Mouse (Mus musculus) liver, adult 2 months (tissue): ENCODE results near the gene Gm20388. TPM values are rescaled to one million over a fixed set of nuclear protein-coding genes. Genes with fewer than 3 reads are reported as not detected.
"Not testable (repeated sequence)": the region's sequence is repeated elsewhere in the genome, so short reads cannot be mapped to it uniquely, and the experiment has no call there.

ENCODE experiments used
- DNase-seq: peaks from one replicate; pipeline ENCODE4 v3.0.0-alpha.2; 2011; ENCODE audit warnings: low read depth, low spot score; ENCODE audit errors: extremely low read depth
- H3K27ac ChIP-seq: fragments of 200-500 bp; replicated peaks from 2 replicates; pipeline ENCODE4 v1.5.1; 2012; ENCODE audit warnings: low read depth, mild to moderate bottlenecking, control low read depth, inconsistent platforms, low read length; ENCODE audit not compliant: insufficient read depth
- H3K27me3 ChIP-seq: fragments of 200-500 bp; 2 replicates; pipeline ENCODE4 v1.6.1; 2012; ENCODE audit warnings: mild to moderate bottlenecking, moderate library complexity, low read length, inconsistent platforms; ENCODE audit not compliant: control insufficient read depth, insufficient read depth
- H3K36me3 ChIP-seq: fragments of 200-500 bp; 2 replicates; pipeline ENCODE4 v1.6.1; 2012; ENCODE audit warnings: low read length, inconsistent platforms; ENCODE audit not compliant: control insufficient read depth, insufficient read depth
- H3K4me1 ChIP-seq: fragments of 200-500 bp; 2 replicates; pipeline ENCODE4 v1.6.1; 2011; ENCODE audit warnings: low read length; ENCODE audit not compliant: control insufficient read depth, insufficient read depth
- H3K4me3 ChIP-seq: fragments of 200-500 bp; 2 replicates; pipeline ENCODE4 v1.5.1; 2011; ENCODE audit warnings: low read depth, mild to moderate bottlenecking, control low read depth, low read length, moderate library complexity; ENCODE audit not compliant: insufficient read depth
- H3K79me2 ChIP-seq: fragments of 200-500 bp; 2 replicates; pipeline ENCODE4 v1.6.1; 2012; ENCODE audit warnings: inconsistent platforms, mild to moderate bottlenecking, low read length, moderate library complexity; ENCODE audit not compliant: control insufficient read depth, insufficient read depth
- H3K9ac ChIP-seq: fragments of 200-500 bp; 2 replicates; pipeline ENCODE4 v1.6.1; 2012; ENCODE audit warnings: low read depth, mild to moderate bottlenecking, control low read depth, inconsistent platforms, low read length
- CTCF ChIP-seq: fragments of 200-500 bp; IDR thresholded peaks from 2 replicates; pipeline ENCODE4 v1.5.1; 2011; ENCODE audit warnings: low read depth, low read length, control low read depth
- POLR2A ChIP-seq: fragments of 200-500 bp; IDR thresholded peaks from 2 replicates; pipeline ENCODE4 v1.6.1; 2011; ENCODE audit warnings: low read length, control low read depth; ENCODE audit not compliant: insufficient read depth; ENCODE audit errors: extremely low read depth
- WGBS: fragments of 180-500 bp; shearing (Covaris S2); methylation state at CpG from one replicate; pipeline ENCODE4 v1.1.7; 2018; 5-methylcytosine and 5-hydroxymethylcytosine counted together
- polyA plus RNA-seq: library from polyadenylated mRNA; depleted of rRNA; stranded (reverse); fragments of >200 nt; gene quantifications from 2 replicates; pipeline ENCODE4 v1.2.3, GENCODE M21; 2012
- total RNA-seq: library from RNA; depleted of rRNA; stranded (reverse); fragments of >200 nt; gene quantifications from 2 replicates; pipeline ENCODE4 v1.2.3, GENCODE M21; 2014

Gm20388 gene
- total and polyA plus RNA-seq, 2 experiments = 6.4 to 19.9 TPM

GRCm38 (mm10) chr8:120329030-120329748, 418.5 kb downstream of the Gm20388 start:
- no peak for DNase-seq
- H3K27me3 ChIP-seq = no peaks in the 10 kb centered on the region
- H3K9ac ChIP-seq = no peak overlapping the region
- no peak overlapping the region for H3K27ac ChIP-seq
- 80% methylated on average over 11 of the region's 11 CpGs for WGBS
- H3K4me1 ChIP-seq = peaks cover 5% of the 10 kb centered on the region
- H3K36me3 ChIP-seq = no peaks in the 10 kb centered on the region
- no peak overlapping the region for H3K4me3 ChIP-seq
- TF ChIP-seq CTCF = no peak
- no peak for TF ChIP-seq POLR2A
- no peaks in the 10 kb centered on the region; the same call in 1 of the 2 replicates for H3K79me2 ChIP-seq

GRCm38 (mm10) chr8:120331027-120331426, 420.4 kb downstream of the Gm20388 start:
- TF ChIP-seq CTCF (no peak), POLR2A (no peak)
- no peaks in the 10 kb centered on the region for H3K36me3 ChIP-seq
- no peaks in the 10 kb centered on the region for H3K27me3 ChIP-seq
- H3K4me3 ChIP-seq = no peak overlapping the region
- no peak overlapping the region for H3K27ac ChIP-seq
- 74% methylated on average over 7 of the region's 7 CpGs for WGBS
- H3K79me2 ChIP-seq = no peaks in the 10 kb centered on the region; the same call in 1 of the 2 replicates
- H3K4me1 ChIP-seq = no peaks in the 10 kb centered on the region
- DNase-seq = no peak
- no peak overlapping the region for H3K9ac ChIP-seq

- H3K4me1 ChIP-seq = no peaks in the 10 kb centered on the region
Measured at GRCm38 (mm10) chr8:120332379-120333229, 422.0 kb downstream of the Gm20388 start.

GRCm38 (mm10) chr8:120333681-120334080, 423.0 kb downstream of the Gm20388 start:
- TF ChIP-seq POLR2A = no peak
- no peak for TF ChIP-seq CTCF
- Histone ChIP-seq H3K4me3 (no peak overlapping the region), H3K9ac (no peak overlapping the region), H3K27ac (no peak overlapping the region), H3K36me3 (no peaks in the 10 kb centered on the region), H3K4me1 (no peaks in the 10 kb centered on the region), H3K79me2 (no peaks in the 10 kb centered on the region; the same call in 1 of the 2 replicates), H3K27me3 (no peaks in the 10 kb centered on the region)
- no peak for DNase-seq
- WGBS = 92% methylated on average over 4 of the region's 4 CpGs

More at GRCm38 (mm10) chr8:120332379-120333229, 422.0 kb downstream of the Gm20388 start:
- no peak overlapping the region for H3K27ac ChIP-seq
- H3K9ac ChIP-seq = no peak overlapping the region
- 76% methylated on average over 16 of the region's 16 CpGs for WGBS
- H3K79me2 ChIP-seq = no peaks in the 10 kb centered on the region; the same call in 1 of the 2 replicates
- no peak overlapping the region for H3K4me3 ChIP-seq
- no peaks in the 10 kb centered on the region for H3K27me3 ChIP-seq
- no peak for DNase-seq
- peak; percentile 53 for TF ChIP-seq CTCF
- TF ChIP-seq POLR2A = no peak
- no peaks in the 10 kb centered on the region for H3K36me3 ChIP-seq

- not testable (repeated sequence) for H3K36me3 ChIP-seq, DNase-seq, H3K4me1 ChIP-seq, H3K27me3 ChIP-seq, H3K4me3 ChIP-seq, H3K9ac ChIP-seq, H3K79me2 ChIP-seq
- 83% methylated on average over 3 of the region's 3 CpGs for WGBS
- H3K27ac ChIP-seq = 0 out of 2 replicates have a peak overlapping the region, but pooled peaks have one; percentile 18
Measured at GRCm38 (mm10) chr8:120334261-120334660, 423.6 kb downstream of the Gm20388 start.

- Histone ChIP-seq H3K36me3 (no peaks in the 10 kb centered on the region), H3K27ac (no peak overlapping the region), H3K79me2 (no peaks in the 10 kb centered on the region), H3K4me1 (peaks cover 4% of the 10 kb centered on the region; the same call in 1 of the 2 replicates), H3K4me3 (no peak overlapping the region), H3K9ac (no peak overlapping the region), H3K27me3 (no peaks in the 10 kb centered on the region)
- TF ChIP-seq POLR2A (no peak), CTCF (no peak)
- no peak for DNase-seq
- WGBS = 68% methylated on average over 5 of the region's 5 CpGs
Measured at GRCm38 (mm10) chr8:120334878-120335261, 424.2 kb downstream of the Gm20388 start.
